Mouse (Mus musculus) lung, postnatal 25 days (tissue): ENCODE measurements around the gene Kri1.
A peak's percentile ranks its signal among the peaks of the same experiment; 100 is the strongest.
"Not testable (repeated sequence)": the region's sequence is repeated elsewhere in the genome, so short reads cannot be mapped to it uniquely, and the experiment has no call there.

Experiments
- DNase-seq: peaks from one replicate; pipeline ENCODE4 v3.0.0; 2022; ENCODE audit warnings: low spot score

Gene Kri1

DNA sequence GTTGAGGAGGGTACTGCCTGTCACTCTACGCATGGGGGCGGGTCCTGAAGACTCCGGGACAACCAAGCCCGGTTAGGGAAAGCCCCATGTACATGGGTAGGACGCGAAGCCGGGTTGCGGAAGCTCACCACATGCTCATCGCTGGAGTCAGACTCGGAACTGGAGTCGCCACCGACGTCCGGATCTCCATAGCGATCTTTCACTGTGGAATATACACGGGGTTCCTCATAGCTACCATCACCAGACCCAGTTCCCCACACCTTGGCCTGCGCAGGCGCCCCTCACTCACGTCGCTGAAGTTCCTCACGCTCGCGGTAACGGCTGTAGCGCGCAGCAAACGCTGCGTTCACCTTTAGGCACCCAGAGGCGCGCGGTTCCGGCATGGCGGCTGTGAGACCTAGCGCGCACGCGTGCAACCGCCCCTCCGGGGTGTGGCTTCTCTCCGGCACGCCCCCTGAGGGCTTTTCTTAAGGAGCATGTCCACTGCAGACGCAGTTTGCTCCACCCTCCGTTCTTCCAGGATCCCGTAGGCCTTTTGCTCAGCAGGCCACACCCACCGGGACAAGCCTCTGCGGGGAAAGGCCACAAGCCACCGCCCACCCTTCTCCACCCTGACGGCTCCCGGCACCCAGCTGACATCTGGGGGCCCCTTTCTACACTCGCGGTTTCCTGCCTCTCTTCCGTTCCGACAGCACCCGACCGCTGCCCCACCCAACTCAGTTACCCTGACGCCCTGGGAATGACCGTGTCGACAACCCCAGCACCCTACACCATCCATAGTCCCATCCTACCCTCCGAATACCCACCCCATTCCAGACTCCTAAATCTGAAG, at the start of gene Kri1:
TSS of gene Kri1 (minus strand) at position 399 of the 832 bp plus-strand sequence.
- peak; percentile 99 for DNase-seq

- no peak for DNase-seq
Measured at GRCm38 (mm10) chr9:21336491-21336890, 48.7 kb upstream of the Kri1 start.

- no peak for DNase-seq
Measured at GRCm38 (mm10) chr9:21335391-21335790, 47.6 kb upstream of the Kri1 start.

DNA sequence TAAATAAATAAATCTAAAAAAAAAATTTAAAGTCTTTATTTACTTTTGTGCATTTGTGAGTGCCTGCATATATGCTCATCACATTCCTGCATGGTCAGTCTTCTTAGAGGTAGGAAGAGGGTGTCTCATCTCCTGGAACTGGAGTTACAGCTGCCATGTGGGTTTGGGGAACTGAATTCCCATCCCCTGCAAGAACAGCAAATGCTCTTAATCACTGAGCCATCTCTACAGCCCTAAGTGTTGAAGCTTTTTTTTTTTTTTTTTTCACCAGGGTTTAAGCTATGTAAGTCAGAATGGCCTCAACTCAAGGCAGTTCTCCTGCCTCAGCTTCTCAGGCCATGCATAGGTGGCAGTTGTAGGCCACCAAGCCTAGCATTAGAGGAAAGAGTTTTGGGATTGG, 47.0 kb upstream of the Kri1 start:
- DNase-seq: no peak

- DNase-seq: no peak
Measured at GRCm38 (mm10) chr9:21333523-21333922, 45.8 kb upstream of the Kri1 start.

DNA sequence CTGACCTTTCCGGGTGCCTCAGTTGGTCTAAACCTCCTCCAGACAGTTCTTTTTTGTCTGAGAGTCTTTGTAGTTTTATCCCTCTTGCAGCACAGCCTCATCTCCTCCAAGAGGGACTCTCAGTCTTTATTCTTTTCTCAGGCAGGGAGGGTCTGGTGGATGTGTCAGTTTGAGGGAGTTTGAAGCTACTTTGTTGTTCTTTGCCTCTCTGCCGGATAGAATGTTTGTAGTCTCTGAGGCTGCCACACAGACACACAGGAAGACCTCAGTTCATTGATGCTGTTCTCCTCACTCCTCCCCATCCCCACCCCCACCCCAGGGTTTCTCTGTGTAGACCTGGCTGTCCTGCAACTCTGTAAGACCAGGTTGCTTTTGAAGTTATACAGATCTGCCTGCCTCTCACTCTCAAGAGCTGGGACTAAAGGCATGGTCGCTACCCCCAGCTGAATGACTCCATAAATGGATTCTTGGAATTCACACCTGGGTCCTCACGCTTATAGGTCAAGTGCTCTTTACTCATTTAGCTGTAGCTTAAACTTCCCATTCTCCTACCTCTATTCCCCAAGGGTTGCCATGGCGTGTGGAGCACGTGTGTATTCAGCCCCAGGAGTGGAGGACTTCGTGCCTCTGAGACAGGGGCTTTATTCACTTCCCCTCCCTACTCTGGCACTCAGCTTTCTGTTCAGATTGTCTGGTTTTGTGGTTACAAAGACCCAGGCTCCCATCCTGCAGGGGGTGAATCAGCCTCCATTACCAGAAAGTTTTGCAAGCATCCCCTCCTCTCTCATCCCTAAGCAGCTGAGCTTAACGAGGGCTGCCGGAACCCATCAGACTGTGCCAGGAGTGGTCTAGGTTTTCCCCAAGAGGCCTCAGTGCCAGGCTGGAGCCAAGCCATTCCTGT, 44.6 kb upstream of the Kri1 start:
- DNase-seq: no peak

DNA sequence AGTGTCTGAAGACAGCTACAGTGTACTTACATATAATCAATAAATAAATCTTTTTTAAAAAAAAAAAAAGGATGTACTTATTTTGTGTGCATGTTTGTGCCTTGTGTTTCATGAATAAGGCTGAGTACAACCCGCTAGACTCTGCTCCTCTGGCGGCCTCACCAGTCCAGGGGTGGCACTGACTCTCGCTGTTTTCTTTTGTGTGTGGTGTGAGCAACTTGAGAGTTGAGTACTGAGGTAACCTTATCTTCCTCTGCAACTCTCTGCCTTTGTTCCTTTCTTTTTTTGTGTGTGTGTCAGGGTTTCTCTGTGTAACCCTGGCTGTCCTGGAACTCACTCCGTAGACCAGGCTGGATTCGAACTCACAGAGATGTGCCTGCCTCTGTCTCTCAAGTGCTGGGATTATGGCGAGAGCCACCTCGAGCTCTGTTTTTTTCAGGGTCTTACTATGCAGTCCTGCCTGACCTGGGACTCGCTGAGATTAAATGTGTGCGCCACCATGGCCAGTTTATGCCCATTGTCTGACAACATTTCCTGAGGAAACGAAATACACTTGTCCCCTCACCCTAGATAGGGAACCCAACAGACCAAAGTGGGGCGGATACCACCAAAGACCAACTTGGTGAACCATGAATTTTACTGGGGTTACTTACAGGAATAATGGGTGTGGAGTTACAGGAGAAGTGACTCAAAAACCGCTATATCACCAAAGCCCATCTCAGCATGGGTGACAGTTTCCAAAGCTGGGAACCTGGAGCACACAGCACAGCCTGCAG, 43.8 kb upstream of the Kri1 start:
- DNase-seq: no peak

GRCm38 (mm10) chr9:21329699-21330289, 42.0 kb upstream of the Kri1 start:
- DNase-seq: no peak

GRCm38 (mm10) chr9:21329041-21329440, 41.3 kb upstream of the Kri1 start:
- peak; percentile 77 for DNase-seq

DNA sequence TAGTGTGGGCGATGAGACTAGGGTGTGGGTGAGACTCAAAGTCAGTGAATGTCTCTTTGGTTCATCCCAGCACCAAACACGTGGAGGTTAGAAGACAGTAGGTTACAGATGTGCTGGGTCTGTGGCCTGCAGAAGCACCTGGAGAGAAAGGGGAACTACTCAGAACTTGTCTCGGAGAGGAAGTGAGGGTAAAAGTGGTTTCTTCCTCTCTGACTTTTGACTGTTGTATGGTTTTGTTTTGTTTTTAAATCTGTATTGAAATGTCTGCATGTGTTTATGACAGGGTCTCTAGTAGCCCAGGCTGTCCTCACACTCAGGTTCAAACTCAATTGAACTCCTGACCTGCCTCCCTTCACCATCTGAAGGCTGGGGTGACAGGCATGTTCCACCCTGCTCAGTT, 40.3 kb upstream of the Kri1 start:
- DNase-seq: no peak

- DNase-seq: no peak
Measured at GRCm38 (mm10) chr9:21327569-21327968, 39.8 kb upstream of the Kri1 start.

DNA sequence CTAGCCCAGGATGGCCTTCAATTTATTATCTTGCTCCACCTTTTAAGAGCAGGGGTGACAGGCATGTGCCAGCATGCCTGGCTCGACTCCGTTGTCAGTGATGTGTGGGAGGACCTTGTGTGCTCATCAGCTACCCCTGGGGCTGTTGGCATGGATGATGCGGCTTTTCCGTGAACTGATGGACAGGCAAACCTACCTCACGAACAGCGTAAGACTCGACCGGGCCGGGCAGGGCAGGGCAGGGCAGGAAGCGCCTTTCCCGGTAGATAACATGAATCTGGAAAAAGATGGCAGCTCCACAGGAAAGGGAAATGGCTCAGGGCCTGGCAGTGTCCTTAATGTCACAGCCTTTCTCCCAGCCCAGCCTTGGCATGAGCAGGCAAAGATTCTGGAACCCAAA, 36.5 kb upstream of the Kri1 start:
- DNase-seq: peak; percentile 76

- not testable (repeated sequence) for DNase-seq
Measured at GRCm38 (mm10) chr9:21322917-21323297, 35.1 kb upstream of the Kri1 start.

DNA sequence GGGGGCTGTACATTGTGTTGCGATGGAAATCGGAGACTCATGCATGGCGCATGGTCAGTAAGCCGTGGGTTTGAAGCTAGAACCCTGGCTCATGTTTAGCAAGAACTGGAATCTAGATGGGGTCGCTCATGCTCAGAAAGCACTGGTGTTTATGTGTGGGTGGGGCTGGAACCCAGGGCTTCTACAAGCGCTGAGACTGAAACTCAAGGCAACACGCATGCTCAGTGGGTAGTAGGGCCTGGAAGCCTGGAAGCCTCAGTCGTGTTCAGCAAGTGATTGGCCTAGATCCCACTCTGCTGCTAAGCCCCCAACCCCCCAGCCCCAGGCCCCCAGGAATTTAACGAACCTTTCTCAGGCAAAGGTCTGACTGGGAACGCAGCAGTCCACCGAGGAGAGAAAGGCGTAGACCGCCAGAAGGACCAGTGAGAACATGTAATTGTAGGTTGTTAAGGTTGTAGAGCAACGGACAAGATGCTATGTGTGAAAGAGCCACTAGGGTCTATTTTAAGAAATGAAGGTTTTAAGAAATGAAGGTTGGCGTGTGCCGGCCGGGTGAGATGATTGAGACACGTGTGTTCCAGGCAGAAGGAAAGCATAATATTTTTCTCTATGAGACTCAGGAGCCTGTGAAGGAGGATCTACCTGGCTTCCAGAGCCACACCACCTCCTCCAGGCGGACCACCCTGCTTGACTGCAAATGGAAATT, 34.6 kb upstream of the Kri1 start:
- DNase-seq: no peak

- peak; percentile 62 for DNase-seq
Measured at GRCm38 (mm10) chr9:21321513-21321835, 33.7 kb upstream of the Kri1 start.

GRCm38 (mm10) chr9:21320619-21321512, 33.1 kb upstream of the Kri1 start, which contains the start of gene Slc44a2:
TSS of gene Slc44a2 (plus strand) at chr9:21320698.
- DNase-seq: peak; percentile 89

- DNase-seq: no peak
Measured at GRCm38 (mm10) chr9:21320280-21320618, 32.5 kb upstream of the Kri1 start.

DNA sequence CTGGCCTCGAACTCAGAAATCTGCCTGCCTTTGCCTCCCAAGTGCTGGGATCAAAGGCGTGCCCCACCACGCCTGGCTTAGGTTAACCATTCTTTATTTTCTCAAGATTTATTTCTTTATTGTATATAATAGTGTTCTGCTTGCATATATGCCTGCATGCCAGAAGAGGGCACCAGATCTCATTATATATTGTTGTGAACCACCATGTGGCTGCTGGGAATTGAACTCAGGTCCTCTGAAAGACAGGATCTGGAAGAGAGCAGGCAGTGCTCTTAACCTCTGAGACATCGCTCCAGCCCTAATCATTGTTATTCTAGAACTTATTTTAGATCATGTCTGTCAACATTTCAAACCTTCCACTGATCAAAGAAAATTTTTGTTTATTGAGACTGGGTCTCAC, 31.7 kb upstream of the Kri1 start:
- no peak for DNase-seq

DNA sequence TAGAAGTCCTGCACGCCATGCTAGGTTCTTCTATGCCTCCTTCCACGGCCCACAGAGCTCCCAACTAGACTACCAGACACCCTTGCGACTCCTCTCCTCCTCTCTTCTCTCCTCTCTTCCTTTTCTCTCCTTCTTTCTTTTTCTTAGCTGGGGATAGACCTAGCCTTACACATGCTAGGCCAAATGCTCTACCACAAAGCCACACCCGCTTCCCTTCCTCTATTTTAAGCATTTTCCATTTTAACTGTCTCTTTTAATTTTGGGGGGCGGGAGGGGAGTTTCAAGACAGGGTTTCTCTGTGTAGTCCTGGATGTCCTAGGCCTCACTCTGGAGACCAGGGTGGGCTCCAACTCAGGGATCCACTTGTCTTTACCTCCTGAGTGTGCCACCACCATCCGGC, 31.0 kb upstream of the Kri1 start:
- DNase-seq: no peak

DNA sequence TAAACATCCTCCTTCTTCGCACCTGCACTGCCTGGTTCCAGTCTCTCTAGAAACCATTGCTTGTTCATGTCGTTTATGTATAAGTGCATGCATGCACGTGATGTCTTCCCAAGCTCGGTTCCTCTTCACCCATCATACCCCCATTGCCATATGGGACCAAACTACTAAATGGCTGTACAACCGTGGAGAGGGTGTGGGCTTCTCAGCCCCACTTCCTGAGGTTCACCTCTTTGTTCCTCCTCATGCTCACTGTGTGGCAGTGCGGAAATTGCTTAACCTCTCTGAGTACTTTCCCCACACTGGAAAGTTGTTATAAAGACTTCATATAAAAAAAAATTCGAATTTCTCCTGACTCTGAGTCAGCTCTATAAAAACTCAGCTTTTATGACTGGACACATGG, 28.9 kb upstream of the Kri1 start:
- no peak for DNase-seq
